Mouse (Mus musculus) frontal cortex, postnatal 14 days (tissue): ENCODE measurements at regions not wholly inside any gene's neighbourhood (a gene's known extent, or its start where the extent isn't known, plus 50 kb on each side); places are given as distances from the start of the nearest gene placed in this dataset.

ENCODE experiments used
- DNase-seq, 2 experiments: peaks; one replicate each; pipeline ENCODE4 v3.0.0; 2022; ENCODE audit warnings: low spot score in 2 of 2

- DNase-seq: no peak
Measured at GRCm38 (mm10) chr8:86170091-86170490, 329.3 kb downstream of the Phkb start.

- no peak for DNase-seq
Measured at GRCm38 (mm10) chr8:86164818-86165217, 324.1 kb downstream of the Phkb start.

GRCm38 (mm10) chr8:86159074-86159783 is 318.5 kb downstream of the Phkb start:
- peak; percentile 23 for DNase-seq

GRCm38 (mm10) chr8:86147586-86147985 is 306.8 kb downstream of the Phkb start:
- DNase-seq: no peak

GRCm38 (mm10) chr8:86125244-86125643 is 284.5 kb downstream of the Phkb start:
- no peak for DNase-seq

- no peak for DNase-seq
Measured at GRCm38 (mm10) chr8:86124655-86125054, 283.9 kb downstream of the Phkb start.
